Mouse (Mus musculus) thymus, adult 2 months (tissue): ENCODE results near the gene Trafd1. TPM values are rescaled to one million over a fixed set of nuclear protein-coding genes. Genes with fewer than 3 reads are reported as not detected.
A peak's percentile ranks its signal among the peaks of the same experiment; 100 is the strongest.

Experiments used
- DNase-seq: peaks from one replicate; pipeline ENCODE4 v3.0.0; 2021
- H3K27ac ChIP-seq: fragments of 200-500 bp; 2 replicates; pipeline ENCODE4 v1.5.1; 2012; ENCODE audit warnings: low read length, control low read depth; ENCODE audit not compliant: control insufficient read depth, insufficient read depth
- H3K27me3 ChIP-seq: fragments of 200-500 bp; 2 replicates; pipeline ENCODE4 v1.6.1; 2012; ENCODE audit warnings: mild to moderate bottlenecking, low read length, moderate library complexity, mixed read lengths; ENCODE audit not compliant: control insufficient read depth, insufficient read depth
- H3K36me3 ChIP-seq: fragments of 200-500 bp; 2 replicates; pipeline ENCODE4 v1.6.1; 2012; ENCODE audit warnings: mild to moderate bottlenecking, low read length, moderate library complexity; ENCODE audit not compliant: control insufficient read depth, insufficient read depth
- H3K4me1 ChIP-seq: fragments of 200-500 bp; replicated peaks from 2 replicates; pipeline ENCODE4 v1.6.1; 2012; ENCODE audit warnings: low read length; ENCODE audit not compliant: control insufficient read depth, insufficient read depth
- H3K4me3 ChIP-seq: fragments of 200-500 bp; 2 replicates; pipeline ENCODE4 v1.5.1; 2012; ENCODE audit warnings: mild to moderate bottlenecking, low read length, control low read depth, moderate library complexity; ENCODE audit not compliant: control insufficient read depth, insufficient read depth
- CTCF ChIP-seq: fragments of 200-500 bp; IDR thresholded peaks from 2 replicates; pipeline ENCODE4 v1.5.1; 2012; ENCODE audit warnings: mild to moderate bottlenecking, control low read depth, low read length, moderate library complexity, borderline replicate concordance; ENCODE audit not compliant: control insufficient read depth, poor library complexity, insufficient read depth; ENCODE audit errors: extremely low read depth
- POLR2A ChIP-seq: fragments of 200-500 bp; IDR thresholded peaks from 2 replicates; pipeline ENCODE4 v1.6.1; 2012; ENCODE audit warnings: mild to moderate bottlenecking, low read length, control low read depth, moderate library complexity; ENCODE audit not compliant: control insufficient read depth, poor library complexity, insufficient read depth; ENCODE audit errors: extremely low read depth
- WGBS: fragments of 180-500 bp; shearing (Covaris S2); methylation state at CpG from one replicate; pipeline ENCODE4 v1.1.7; 2018; 5-methylcytosine and 5-hydroxymethylcytosine counted together
- polyA plus RNA-seq: library from polyadenylated mRNA; depleted of rRNA; stranded (reverse); fragments of >200 nt; gene quantifications from 2 replicates; pipeline ENCODE4 v1.2.3, GENCODE M21; 2012

Trafd1 gene
- polyA plus RNA-seq, 1 experiment: 117 TPM

- peaks cover 34% of the 10 kb centered on the region for H3K36me3 ChIP-seq
- no peak overlapping the region for H3K4me3 ChIP-seq
- DNase-seq: no peak
- H3K4me1 ChIP-seq: peaks cover 3% of the 10 kb centered on the region; the same call in 1 of the 2 replicates
- 98% methylated on average over 8 of the region's 8 CpGs for WGBS
- no peaks in the 10 kb centered on the region for H3K27me3 ChIP-seq
- H3K27ac ChIP-seq: no peak overlapping the region
- no peak for TF ChIP-seq POLR2A
- no peak for TF ChIP-seq CTCF
These were observed 22.4 kb upstream of the Trafd1 start for GRCm38 (mm10) chr5:121407856-121408255.

GRCm38 (mm10) chr5:121400849-121401248 lies 15.4 kb upstream of the Trafd1 start:
- WGBS: 90% methylated on average over 5 of the region's 5 CpGs
- DNase-seq: no peak
- H3K27me3 ChIP-seq: no peaks in the 10 kb centered on the region
- peaks cover 14% of the 10 kb centered on the region for H3K4me1 ChIP-seq
- H3K36me3 ChIP-seq: no peaks in the 10 kb centered on the region
- no peak for TF ChIP-seq CTCF
- TF ChIP-seq POLR2A: no peak
- H3K27ac ChIP-seq: no peak overlapping the region
- no peak overlapping the region for H3K4me3 ChIP-seq

- peaks cover 11% of the 10 kb centered on the region for H3K4me1 ChIP-seq
- 79% methylated on average over 5 of the region's 5 CpGs for WGBS
- H3K27me3 ChIP-seq: no peaks in the 10 kb centered on the region
- no peak for DNase-seq
- H3K36me3 ChIP-seq: no peaks in the 10 kb centered on the region
- no peak for TF ChIP-seq POLR2A
- no peak overlapping the region for H3K4me3 ChIP-seq
- H3K27ac ChIP-seq: no peak overlapping the region
These were observed 14.6 kb upstream of the Trafd1 start for GRCm38 (mm10) chr5:121400064-121400463.

- Histone ChIP-seq H3K4me1 (peaks cover 11% of the 10 kb centered on the region), H3K27me3 (no peaks in the 10 kb centered on the region), H3K4me3 (no peak overlapping the region), H3K27ac (no peak overlapping the region), H3K36me3 (no peaks in the 10 kb centered on the region)
- WGBS: 83% methylated on average over 5 of the region's 5 CpGs
- DNase-seq: no peak
- TF ChIP-seq POLR2A (no peak), CTCF (no peak)
These were observed 14.1 kb upstream of the Trafd1 start for GRCm38 (mm10) chr5:121399540-121399939.

- DNase-seq: no peak
- Histone ChIP-seq H3K27ac (no peak overlapping the region), H3K36me3 (no peaks in the 10 kb centered on the region), H3K4me3 (no peak overlapping the region; the same call in 1 of the 2 replicates), H3K4me1 (peaks cover 11% of the 10 kb centered on the region), H3K27me3 (no peaks in the 10 kb centered on the region)
- TF ChIP-seq CTCF: no peak
- TF ChIP-seq POLR2A: no peak
- 23% methylated on average over 9 of the region's 9 CpGs for WGBS
These were observed 13.6 kb upstream of the Trafd1 start for GRCm38 (mm10) chr5:121398965-121399462.

GRCm38 (mm10) chr5:121398146-121398964 lies 12.9 kb upstream of the Trafd1 start:
- Histone ChIP-seq H3K36me3 (no peaks in the 10 kb centered on the region), H3K4me3 (peak overlapping the region; percentile 70), H3K4me1 (peaks cover 11% of the 10 kb centered on the region), H3K27ac (no peak overlapping the region), H3K27me3 (no peaks in the 10 kb centered on the region)
- 1% methylated on average over 67 of the region's 67 CpGs for WGBS
- DNase-seq: no peak
- TF ChIP-seq CTCF: no peak
- TF ChIP-seq POLR2A: no peak
